Mouse (Mus musculus) macrophage (primary cell): ENCODE measurements around the gene Ppwd1. TPM values are rescaled to one million over a fixed set of nuclear protein-coding genes. Genes with fewer than 3 reads are reported as not detected.

Source experiments
- polyA plus RNA-seq: library from polyadenylated mRNA; stranded (reverse); fragments of 250-400 nt; gene quantifications from 3 replicates; pipeline ENCODE4 v1.2.4, GENCODE M21; 2018; ENCODE audit warnings: inconsistent platforms

Ppwd1 gene
- polyA plus RNA-seq, 1 experiment from 2014 or later, result 16.6 TPM

Other genes with a start within 250 kb of the Ppwd1 start
- gene Nln, start 119.2 kb downstream of the Ppwd1 start, polyA plus RNA-seq, result 19.7 to 52.2 TPM (median 19.9 TPM) in 3 replicates
- 1.2 to 2.8 TPM (median 1.9 TPM) in 3 replicates for gene Sgtb, start 119.1 kb downstream of the Ppwd1 start, polyA plus RNA-seq
- gene Trappc13, start 50.4 kb downstream of the Ppwd1 start, polyA plus RNA-seq, result 21.1 to 29.3 TPM (median 24.5 TPM) in 3 replicates
- gene Trim23, start 50.0 kb downstream of the Ppwd1 start, polyA plus RNA-seq, result 7.1 to 9.9 TPM (median 9.4 TPM) in 3 replicates
- gene Cenpk, start 232 bp downstream of the Ppwd1 start, polyA plus RNA-seq, result 1.1 to 22.7 TPM (median 18.2 TPM) in 3 replicates
- 0.10 to 0.64 TPM (median 0.20 TPM) in 3 replicates for gene Adamts6, start 59.0 kb upstream of the Ppwd1 start, polyA plus RNA-seq